Mouse (Mus musculus): ENCODE results near the gene Arsb.

- TF ChIP-seq CTCF (IDR thresholded peaks at IDR 0.05; ENCODE audit: extremely low read depth, insufficient read depth, low read length) (peak; percentile 15; the same call in 1 of the 2 replicates), POLR2A (IDR thresholded peaks at IDR 0.05; ENCODE audit: extremely low read depth, insufficient read depth, low read length) (no peak)
Observed at GRCm38 (mm10) chr13:93792945-93793642, 21.7 kb downstream of the Arsb start.
